In the genomic region with DNA sequence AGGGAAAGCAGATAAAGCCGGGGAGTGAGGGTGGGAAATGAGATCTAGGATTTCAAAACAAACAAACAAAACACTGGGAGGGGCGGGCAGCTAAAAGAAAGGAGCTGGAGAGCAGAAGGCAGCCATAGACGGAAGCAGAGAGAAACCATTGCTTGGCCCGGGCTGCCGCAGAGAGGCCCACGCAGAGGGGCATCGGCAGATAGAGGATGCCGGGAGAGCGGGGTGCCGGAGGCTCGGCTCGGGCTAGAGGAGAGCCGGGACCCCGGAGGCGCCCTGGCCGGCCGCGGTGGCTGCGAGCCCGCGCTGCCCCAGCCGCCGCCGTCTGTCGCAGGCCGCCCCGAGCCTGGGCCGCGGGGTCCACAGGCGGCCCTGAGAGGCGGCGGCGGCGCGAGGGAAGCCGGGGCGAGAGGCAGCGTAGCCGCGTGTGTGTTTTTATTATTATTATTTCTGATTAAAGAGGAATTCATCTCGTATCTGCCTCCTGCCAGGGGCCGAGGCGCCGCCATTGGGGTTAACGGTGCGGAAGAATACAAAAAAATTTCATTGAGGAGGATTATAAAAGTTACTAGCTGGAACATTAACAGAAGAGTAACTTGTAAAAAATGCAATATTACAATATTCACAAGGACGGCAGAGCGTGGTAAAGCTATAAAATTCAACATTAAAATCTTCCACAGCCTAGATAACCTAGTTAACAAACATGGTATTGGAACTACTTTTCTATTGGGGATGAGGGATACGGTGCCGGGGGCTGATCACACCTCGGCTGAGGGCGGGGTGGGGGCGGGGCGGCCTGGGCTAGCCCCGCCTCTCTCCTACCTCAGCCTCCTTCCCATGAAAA, we compare ENCODE assay signal across 8 mouse cellular contexts. TPM values are rescaled to one million over a fixed set of nuclear protein-coding genes. Genes with fewer than 3 reads are reported as not detected.
DNase-seq lines count a peak whose midpoint lies in the region; ATAC-seq and TF ChIP-seq lines count a peak whose summit lies in the region.

No protein-coding gene starts in this region.

- no peaks in the 10 kb centered on the region for H3K9me3 ChIP-seq in embryonic facial prominence, embryonic 12.5 days
- H3K9me3 ChIP-seq in hindbrain, embryonic 12.5 days (replicated peaks), result 0 out of 2 replicates have a peak, but pooled peaks cover 2% of the 10 kb centered on the region

- H3K27me3 ChIP-seq in embryonic facial prominence, embryonic 12.5 days, result peaks cover 74% of the 10 kb centered on the region
- H3K27me3 ChIP-seq in hindbrain, embryonic 12.5 days, result peaks cover 80% of the 10 kb centered on the region
- peaks cover 17% of the 10 kb centered on the region for H3K27me3 ChIP-seq in liver, adult 2 months (ENCODE audit: control insufficient read depth, insufficient read depth, low read length)
- H3K27me3 ChIP-seq in small intestine, adult 2 months (ENCODE audit: control insufficient read depth, insufficient read depth, low read length), result peaks cover 40% of the 10 kb centered on the region

- no peak for ATAC-seq in embryonic facial prominence, embryonic 12.5 days (ENCODE audit: insufficient number of reproducible peaks, insufficient read depth, low FRiP score, low TSS enrichment)
- peak; percentile 66; the same call in 1 of the 2 replicates for ATAC-seq in hindbrain, embryonic 12.5 days (ENCODE audit: low FRiP score)

- no peaks in the 10 kb centered on the region for H3K36me3 ChIP-seq in embryonic facial prominence, embryonic 12.5 days
- no peaks in the 10 kb centered on the region for H3K36me3 ChIP-seq in hindbrain, embryonic 12.5 days
- H3K36me3 ChIP-seq in liver, adult 2 months (ENCODE audit: control insufficient read depth, insufficient read depth, low read length), result no peaks in the 10 kb centered on the region
- H3K36me3 ChIP-seq in small intestine, adult 2 months (ENCODE audit: control insufficient read depth, insufficient read depth, low read length), result no peaks in the 10 kb centered on the region

- no peak for TF ChIP-seq CTCF in liver, adult 2 months (IDR thresholded peaks at IDR 0.05; ENCODE audit: low read depth, low read length)
- no peak for TF ChIP-seq CTCF in small intestine, adult 2 months (IDR thresholded peaks at IDR 0.05; ENCODE audit: extremely low read depth, insufficient read length, insufficient replicate concordance, low read depth, low read length)

- H3K4me1 ChIP-seq in embryonic facial prominence, embryonic 12.5 days, result peaks cover 11% of the 10 kb centered on the region; the same call in 1 of the 2 replicates
- H3K4me1 ChIP-seq in hindbrain, embryonic 12.5 days, result peaks cover 19% of the 10 kb centered on the region
- no peaks in the 10 kb centered on the region for H3K4me1 ChIP-seq in liver, adult 2 months (ENCODE audit: control insufficient read depth, insufficient read depth, low read length)
- peaks cover 5% of the 10 kb centered on the region; the same call in 1 of the 2 replicates for H3K4me1 ChIP-seq in small intestine, adult 2 months (ENCODE audit: control insufficient read depth, insufficient read depth, insufficient read length, low read length)

- H3K9ac ChIP-seq in embryonic facial prominence, embryonic 12.5 days, result peak overlapping the region; percentile 72
- peak overlapping the region; percentile 77 for H3K9ac ChIP-seq in hindbrain, embryonic 12.5 days
- H3K9ac ChIP-seq in liver, adult 2 months (ENCODE audit: low read depth, low read length), result 0 out of 2 replicates have a peak overlapping the region, but pooled peaks have one; percentile 11

- H3K4me3 ChIP-seq in embryonic facial prominence, embryonic 12.5 days, result peak overlapping the region; percentile 45
- H3K4me3 ChIP-seq in hindbrain, embryonic 12.5 days, result peak overlapping the region; percentile 50
- H3K4me3 ChIP-seq in liver, adult 2 months (ENCODE audit: insufficient read depth, low read depth, low read length), result peak overlapping the region; percentile 20; the same call in 1 of the 2 replicates
- H3K4me3 ChIP-seq in small intestine, adult 2 months (ENCODE audit: low read depth, low read length), result peak overlapping the region; percentile 48

- WGBS in embryonic facial prominence, embryonic 12.5 days, result under 1% methylated on average over 55 of the region's 55 CpGs
- WGBS in hindbrain, embryonic 12.5 days, result under 1% methylated on average over 55 of the region's 55 CpGs
- 2% methylated on average over 54 of the region's 55 CpGs for WGBS in liver, adult 2 months
- WGBS in small intestine, adult 2 months, result 3% methylated on average over 55 of the region's 55 CpGs

- no peak overlapping the region for H3K27ac ChIP-seq in embryonic facial prominence, embryonic 12.5 days
- peak overlapping the region; percentile 73 for H3K27ac ChIP-seq in hindbrain, embryonic 12.5 days
- H3K27ac ChIP-seq in liver, adult 2 months (replicated peaks; ENCODE audit: insufficient read depth, low read depth, low read length), result no peak overlapping the region
- H3K27ac ChIP-seq in small intestine, adult 2 months (ENCODE audit: insufficient read depth, low read depth, low read length), result no peak overlapping the region

- DNase-seq in gastrocnemius, postnatal 10 days, result peak; percentile 42
- DNase-seq in gastrocnemius, adult 18-20 months (ENCODE audit: low spot score), result no peak
- DNase-seq in ES-CJ7 (ENCODE audit: low read depth, low spot score), result peak; percentile 76
- peak; percentile 5 for DNase-seq in liver, adult 2 months (ENCODE audit: extremely low read depth, low read depth, low spot score)
- no peak for DNase-seq in frontal cortex, postnatal 14 days (ENCODE audit: low spot score in 2 of 2)

- no peak for TF ChIP-seq POLR2A in liver, adult 2 months (IDR thresholded peaks at IDR 0.05; ENCODE audit: extremely low read depth, insufficient read depth, low read length)
- no peak for TF ChIP-seq POLR2A in small intestine, adult 2 months (IDR thresholded peaks at IDR 0.05; ENCODE audit: low read depth, low read length)

- peak overlapping the region; percentile 64 for H3K4me2 ChIP-seq in embryonic facial prominence, embryonic 12.5 days (replicated peaks)
- H3K4me2 ChIP-seq in hindbrain, embryonic 12.5 days (replicated peaks), result peak overlapping the region; percentile 66

- no peaks in the 10 kb centered on the region for H3K79me2 ChIP-seq in liver, adult 2 months (ENCODE audit: control insufficient read depth, insufficient read depth, low read length)

RNA-seq across cellular contexts. Expression of a gene that starts 29.7 kb away (rescaled TPM):
- not detected for total RNA-seq in gastrocnemius, postnatal 10 days (2021)
- total RNA-seq in gastrocnemius, adult 18-20 months (2021), result not detected
- 0.55 and 0.95 TPM in 2 replicates for polyA plus RNA-seq in embryonic facial prominence, embryonic 12.5 days (2016; fragmentation: Nextera tagmentation; extraction: Ambion mirVana)
- polyA plus RNA-seq in hindbrain, embryonic 12.5 days (2016; fragmentation: Nextera tagmentation; extraction: Ambion mirVana), result 15.1 and 18.6 TPM in 2 replicates
- not detected in 2 replicates for total RNA-seq in liver, adult 2 months (2014; rRNA removed)
- not detected in 2 replicates for polyA plus RNA-seq in liver, adult 2 months (2012; rRNA removed)
- polyA plus RNA-seq in small intestine, adult 2 months (2012; rRNA removed), result not detected in 2 replicates

Comparison
In these comparisons a context has a peak if more than half of its experiments do, and no peak if none do; other contexts are left out.
1. DNase-seq: peak in gastrocnemius, postnatal 10 days (single experiment), ES-CJ7 (single experiment) and liver, adult 2 months (single experiment); none in gastrocnemius, adult 18-20 months (single experiment) and frontal cortex, postnatal 14 days (0 of 2).
2. H3K9ac ChIP-seq: peak in every context shown above with its lines; median percentile 77 in hindbrain, embryonic 12.5 days; 72 in embryonic facial prominence, embryonic 12.5 days; 11 in liver, adult 2 months.
3. Peak in every context shown above with its lines, with median percentiles within 50 percentile points of each other: H3K4me3 ChIP-seq.